Mouse (Mus musculus): ENCODE data around the gene Slc18a3. TPM values are rescaled to one million over a fixed set of nuclear protein-coding genes. Genes with fewer than 3 reads are reported as not detected.

The Slc18a3 gene
- total RNA-seq, 1 experiment from 2014 or later = not detected

- ATAC-seq (replicated peaks; ENCODE audit: low read depth, poor library complexity, severe bottlenecking) = no peak
Observed at GRCm38 (mm10) chr14:32465506-32465870, 838 bp upstream of the Slc18a3 start.

GRCm38 (mm10) chr14:32463211-32464040 lies 1.2 kb downstream of the Slc18a3 start:
- no peak for ATAC-seq (replicated peaks; ENCODE audit: low read depth, poor library complexity, severe bottlenecking)

- no peak for ATAC-seq (replicated peaks; ENCODE audit: low read depth, poor library complexity, severe bottlenecking)
Observed at GRCm38 (mm10) chr14:32452552-32452951, 12.1 kb downstream of the Slc18a3 start.

GRCm38 (mm10) chr14:32446989-32447388 lies 17.7 kb downstream of the Slc18a3 start:
- no peak for ATAC-seq (replicated peaks; ENCODE audit: low read depth, poor library complexity, severe bottlenecking)

- ATAC-seq (replicated peaks; ENCODE audit: low read depth, poor library complexity, severe bottlenecking) = no peak
Observed at GRCm38 (mm10) chr14:32443446-32443845, 21.2 kb downstream of the Slc18a3 start.

GRCm38 (mm10) chr14:32439744-32440143 lies 24.9 kb downstream of the Slc18a3 start:
- no peak for ATAC-seq (replicated peaks; ENCODE audit: low read depth, poor library complexity, severe bottlenecking)

- no peak for ATAC-seq (replicated peaks; ENCODE audit: low read depth, poor library complexity, severe bottlenecking)
Observed at GRCm38 (mm10) chr14:32439316-32439715, 25.3 kb downstream of the Slc18a3 start.

GRCm38 (mm10) chr14:32437352-32437793 lies 27.3 kb downstream of the Slc18a3 start:
- ATAC-seq (replicated peaks; ENCODE audit: low read depth, poor library complexity, severe bottlenecking) = no peak

GRCm38 (mm10) chr14:32429030-32429602 lies 35.5 kb downstream of the Slc18a3 start:
- no peak for ATAC-seq (replicated peaks; ENCODE audit: low read depth, poor library complexity, severe bottlenecking)

- no peak for ATAC-seq (replicated peaks; ENCODE audit: low read depth, poor library complexity, severe bottlenecking)
Observed at GRCm38 (mm10) chr14:32423946-32424345, 40.7 kb downstream of the Slc18a3 start.

- no peak for ATAC-seq (replicated peaks; ENCODE audit: low read depth, poor library complexity, severe bottlenecking)
Observed at GRCm38 (mm10) chr14:32418747-32419146, 45.9 kb downstream of the Slc18a3 start.

Other genes starting within 250 kb of the Slc18a3 start
- 0.09 TPM in 1 of 2 replicates, not detected in the other for gene Ogdhl, start 142.8 kb downstream of the Slc18a3 start, total RNA-seq (2017)
- gene 1700024G13Rik, start 76.5 kb downstream of the Slc18a3 start, total RNA-seq (2017) = not detected in 2 replicates
- gene Chat, start 1.1 kb upstream of the Slc18a3 start, total RNA-seq (2017) = not detected in 2 replicates
- 20.4 and 24.4 TPM in 2 replicates for gene Ercc6, start 48.7 kb upstream of the Slc18a3 start, total RNA-seq (2017)
- gene Prrxl1, start 134.6 kb upstream of the Slc18a3 start, total RNA-seq (2017) = not detected in 2 replicates
- gene 3425401B19Rik, start 220.4 kb upstream of the Slc18a3 start, total RNA-seq (2017) = not detected in 2 replicates

Data from common myeloid progenitor, adult 5-6 weeks (primary cell).